Mouse (Mus musculus) retina, postnatal 7 days (tissue): ENCODE results near the gene Anapc16.

ENCODE experiments used
- DNase-seq: peaks from one replicate; pipeline ENCODE4 v3.0.0-alpha.2; 2012; ENCODE audit warnings: low read depth, low spot score

Gene Anapc16

DNA sequence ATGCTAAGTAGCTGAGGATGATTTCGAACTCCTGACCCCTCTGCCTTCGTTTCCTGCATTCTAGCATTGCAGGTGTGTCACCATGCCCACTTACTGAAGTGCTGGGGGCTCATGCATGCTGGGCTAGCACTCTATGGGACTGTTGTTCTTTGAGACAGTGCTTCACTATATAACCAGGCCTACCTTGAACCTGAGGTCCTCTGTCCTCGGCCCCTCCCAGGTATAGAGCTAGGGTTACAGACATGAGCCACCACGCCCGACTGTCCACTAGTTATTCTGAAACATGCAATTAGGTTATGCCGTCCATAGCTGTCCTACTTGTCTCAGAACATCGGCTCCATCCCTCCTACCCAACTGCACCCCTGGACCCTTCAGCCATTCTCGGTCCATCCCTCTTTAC is 31.1 kb downstream of the Anapc16 start:
- DNase-seq, result no peak

DNA sequence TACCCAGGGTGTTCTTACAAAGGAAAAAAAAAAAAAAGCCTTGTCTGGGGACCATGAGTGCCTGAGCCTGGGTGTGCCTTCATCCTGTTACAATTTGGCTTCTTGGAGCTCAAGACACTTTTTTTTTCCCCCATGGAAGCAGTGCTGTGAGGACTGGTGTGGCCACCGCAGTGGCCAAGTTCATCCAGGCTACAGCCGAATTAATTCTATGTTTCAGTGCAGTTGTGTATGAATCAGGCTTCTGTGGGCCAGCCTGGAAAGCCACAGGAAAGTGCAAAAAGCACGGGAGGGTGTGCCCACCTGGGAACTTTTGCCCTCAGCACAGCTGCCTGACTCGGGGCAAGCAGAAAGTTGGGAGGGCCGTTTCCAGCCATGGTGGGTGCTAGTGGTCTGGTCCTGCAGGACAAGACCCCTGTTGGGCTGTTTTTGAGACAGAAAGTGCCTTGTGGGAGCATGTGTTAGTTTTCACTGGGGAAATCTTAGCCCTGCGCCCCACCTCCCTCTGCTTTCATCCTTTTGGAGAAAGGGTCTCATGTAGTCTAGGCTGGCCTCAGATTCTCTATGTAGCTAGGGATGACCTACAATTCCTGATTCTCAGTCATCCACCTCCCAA is 32.4 kb downstream of the Anapc16 start:
- no peak for DNase-seq

DNA sequence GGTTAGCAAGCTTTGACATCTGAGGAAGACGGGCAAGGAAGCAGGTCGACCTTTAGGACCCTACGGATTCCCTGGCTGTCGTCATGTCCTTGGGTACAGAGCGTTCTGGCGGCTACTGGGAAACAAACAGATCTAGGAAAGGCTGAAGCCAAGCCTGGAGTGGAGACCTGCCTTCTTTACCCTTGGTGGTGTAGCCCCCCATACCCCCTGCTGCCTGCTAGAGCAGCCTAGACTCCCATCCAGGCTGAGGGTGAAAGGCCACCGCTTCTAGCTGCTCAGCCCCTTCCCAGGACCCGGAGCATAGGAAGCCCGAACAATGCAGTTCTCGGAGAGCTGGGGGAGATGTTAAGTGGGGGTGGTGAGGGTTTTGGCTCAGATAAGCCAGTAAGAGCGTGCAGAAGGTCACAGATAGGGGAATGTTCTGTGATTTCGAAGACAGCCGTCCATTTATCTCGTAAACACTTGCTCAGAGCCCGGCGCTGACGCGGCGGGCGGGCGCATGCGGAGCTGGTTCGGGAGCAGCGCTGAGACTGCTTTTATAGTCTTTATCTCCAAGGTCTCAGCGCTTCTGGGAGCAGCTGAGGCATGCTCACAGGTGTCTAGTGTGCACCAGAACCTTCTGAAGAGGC is 33.0 kb downstream of the Anapc16 start:
- peak; percentile 53 for DNase-seq

DNA sequence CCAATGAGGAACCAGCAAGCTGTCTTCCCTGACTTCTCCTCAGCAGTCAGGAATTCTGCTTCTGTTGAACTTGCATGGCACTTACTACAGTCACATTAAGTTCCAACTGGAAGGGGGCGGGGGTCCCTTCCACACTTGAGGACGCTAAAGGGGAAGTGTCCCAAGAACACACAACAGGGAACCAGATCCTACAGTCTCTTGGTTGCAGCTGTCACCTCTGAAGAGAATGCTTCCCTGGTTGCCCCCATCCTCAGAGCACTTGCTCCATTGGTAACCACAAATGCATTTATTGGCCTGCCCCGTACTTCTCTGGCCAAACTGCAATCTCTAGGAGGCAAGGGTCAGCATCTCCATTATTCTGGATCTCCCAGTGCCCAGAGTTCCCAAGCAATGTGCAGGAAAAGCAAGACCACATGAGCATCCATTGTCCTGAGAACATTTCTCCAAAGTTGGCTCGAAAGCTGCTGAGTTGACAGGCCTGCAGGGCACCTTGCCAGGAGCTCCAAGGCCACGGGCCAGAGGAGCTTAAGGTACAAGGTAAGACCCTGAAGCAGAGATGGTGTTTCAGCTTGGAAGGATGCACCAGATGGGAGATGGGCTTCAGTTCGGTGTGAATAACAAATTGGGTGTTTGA is 35.5 kb downstream of the Anapc16 start:
- DNase-seq, result no peak

DNA sequence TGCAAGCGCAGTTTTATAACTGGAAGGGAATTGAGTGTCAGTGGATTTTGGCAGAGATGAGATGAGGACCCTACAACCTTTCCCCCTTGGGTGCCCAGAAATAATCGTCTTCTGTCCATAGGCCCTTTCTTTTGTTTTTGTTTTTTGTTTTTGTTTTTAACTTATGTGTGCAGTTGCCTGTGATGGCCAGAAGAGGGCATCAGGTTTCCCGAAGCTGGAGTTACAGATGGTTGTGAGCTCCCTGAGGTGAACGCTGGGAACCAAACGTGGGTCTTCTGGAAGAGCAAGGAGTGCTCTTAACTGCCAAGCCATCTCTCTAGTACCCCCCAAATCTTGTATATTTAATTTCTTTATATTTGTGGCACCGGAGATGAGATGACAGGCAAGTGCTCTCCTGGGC is 36.2 kb downstream of the Anapc16 start:
- DNase-seq, result no peak

DNA sequence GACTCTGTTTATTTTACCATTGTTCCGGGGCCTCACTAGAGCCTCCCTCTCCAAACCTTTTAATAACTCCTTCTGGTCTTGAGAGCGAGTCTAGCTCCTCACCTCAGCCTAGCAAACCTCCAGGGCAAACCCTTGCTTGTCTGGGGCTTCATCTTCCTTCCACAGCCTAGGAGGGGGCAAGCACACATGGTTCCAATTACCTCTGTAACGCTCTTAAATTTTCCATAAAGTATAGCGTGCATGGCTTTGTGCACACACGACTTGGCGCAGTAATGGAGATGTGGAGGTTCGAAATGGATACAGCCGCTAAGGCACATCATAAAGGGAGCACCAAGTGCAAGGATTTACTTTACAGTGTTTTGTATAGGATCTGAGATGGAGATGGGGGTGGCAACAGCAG is 37.1 kb downstream of the Anapc16 start:
- no peak for DNase-seq

DNA sequence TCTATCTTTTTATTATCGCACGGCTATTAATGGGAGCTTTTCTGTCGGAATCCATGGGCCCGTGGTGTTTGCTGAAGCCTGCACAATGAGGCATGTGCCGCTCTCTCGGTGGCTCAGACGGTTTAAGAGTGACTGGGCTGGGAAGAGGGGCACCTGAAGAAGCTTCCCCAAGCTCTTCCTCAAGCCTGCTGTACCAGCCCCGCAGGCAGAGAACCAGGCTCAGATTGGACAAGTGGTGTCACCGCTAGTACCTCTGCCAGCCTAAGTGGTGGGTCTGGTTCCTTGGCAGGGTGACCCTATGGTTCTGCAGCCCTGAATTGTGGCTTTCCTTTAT is 37.6 kb downstream of the Anapc16 start:
- no peak for DNase-seq

DNA sequence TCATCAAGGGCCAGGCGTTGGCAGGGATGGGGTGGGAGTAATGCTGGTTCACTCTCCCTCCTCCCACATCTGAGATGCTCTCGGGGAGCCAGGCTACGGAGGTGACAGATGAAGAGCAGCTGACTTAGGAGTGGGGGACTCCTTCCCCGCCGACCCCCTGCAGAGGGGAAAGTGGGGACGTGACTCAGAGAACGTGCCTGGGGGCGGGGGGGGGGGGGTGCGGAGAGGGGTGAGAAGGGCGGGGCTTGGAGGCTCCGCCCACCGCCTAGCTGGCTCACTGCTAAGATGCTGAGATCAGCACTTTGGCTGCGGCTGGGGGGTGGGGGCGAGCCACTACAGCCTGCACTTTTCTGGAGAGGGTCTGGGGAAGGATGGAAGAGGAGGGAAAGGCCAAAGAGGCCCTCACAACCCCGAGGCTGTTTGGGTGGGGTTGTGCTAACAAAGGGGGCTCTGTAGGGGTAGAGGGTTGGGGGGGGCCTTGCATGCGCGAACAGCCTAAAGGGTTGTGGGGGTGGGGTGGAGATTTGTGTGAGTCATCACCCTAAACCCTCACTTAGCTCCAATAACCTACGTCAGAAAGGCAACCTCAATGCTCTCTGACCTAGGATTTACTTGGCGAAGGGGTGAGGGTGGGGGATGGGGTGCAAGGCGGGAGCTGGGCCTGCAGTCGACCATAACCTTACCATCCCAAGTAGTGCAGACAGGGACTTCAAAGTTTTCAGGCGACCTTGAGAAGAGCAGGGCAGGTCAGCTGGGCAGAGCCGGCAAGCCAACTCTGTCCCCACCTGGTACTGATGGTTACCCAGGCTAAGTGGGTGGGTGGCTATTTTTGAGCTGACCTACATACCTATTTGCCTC is 38.2 kb downstream of the Anapc16 start:
- no peak for DNase-seq

DNA sequence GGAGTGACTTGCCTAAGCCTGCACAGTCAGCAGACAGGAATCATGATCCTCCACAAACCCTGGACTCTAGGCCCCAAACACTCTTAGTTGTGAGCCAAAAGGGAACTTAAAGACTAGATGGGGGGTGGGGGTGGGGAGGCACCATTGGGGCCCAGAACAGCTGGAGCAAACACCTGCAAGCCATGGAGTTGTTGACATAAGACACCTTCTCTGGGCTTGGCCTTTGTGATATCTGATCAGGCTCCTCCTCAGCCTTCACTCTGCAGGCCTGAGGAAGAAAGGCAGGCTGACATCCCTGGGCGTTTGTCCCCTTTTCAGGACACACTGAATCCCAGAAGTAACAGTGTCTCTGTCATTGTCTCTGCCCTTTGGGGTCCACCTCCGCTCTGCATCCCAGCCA is 39.3 kb downstream of the Anapc16 start:
- DNase-seq, result no peak

DNA sequence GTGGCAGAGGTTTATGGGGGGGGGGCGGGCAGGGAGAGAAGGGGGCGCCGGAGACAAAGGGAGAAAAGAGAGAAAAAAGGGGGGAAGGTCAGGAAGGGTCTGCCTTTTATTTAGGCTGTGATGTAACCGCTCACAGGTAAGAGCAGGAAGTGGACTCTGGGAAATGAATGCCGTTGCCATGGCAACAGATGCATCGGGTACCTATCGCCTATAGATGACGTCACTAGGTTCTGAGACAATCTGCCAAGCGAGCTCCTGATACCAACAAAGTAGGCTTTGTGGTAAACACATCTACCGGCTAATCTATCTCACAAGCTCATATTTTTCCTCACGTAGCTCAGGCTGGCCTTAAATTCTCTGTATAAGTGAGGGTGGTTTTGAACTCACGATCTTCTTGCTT is 43.4 kb downstream of the Anapc16 start:
- DNase-seq, result no peak

DNA sequence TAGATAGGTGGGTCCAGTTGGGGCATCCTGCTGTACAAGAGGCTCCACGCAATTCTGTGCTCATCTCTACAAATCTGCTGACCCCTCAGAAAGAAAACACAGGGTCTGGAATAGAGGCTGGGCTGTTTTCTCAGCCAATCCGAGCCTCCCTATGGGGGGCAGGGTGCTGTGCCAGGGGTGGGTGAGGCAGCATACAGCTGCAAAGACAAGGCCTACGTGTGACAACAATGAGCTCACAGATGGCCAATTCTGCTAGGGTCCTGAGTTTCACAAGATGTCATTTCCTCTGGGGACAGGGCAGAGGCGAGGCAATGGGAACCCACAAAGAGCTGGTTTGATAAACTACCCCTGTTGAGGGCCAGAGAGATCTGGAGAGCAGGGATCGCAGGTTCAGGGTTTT is 44.5 kb downstream of the Anapc16 start:
- no peak for DNase-seq

DNA sequence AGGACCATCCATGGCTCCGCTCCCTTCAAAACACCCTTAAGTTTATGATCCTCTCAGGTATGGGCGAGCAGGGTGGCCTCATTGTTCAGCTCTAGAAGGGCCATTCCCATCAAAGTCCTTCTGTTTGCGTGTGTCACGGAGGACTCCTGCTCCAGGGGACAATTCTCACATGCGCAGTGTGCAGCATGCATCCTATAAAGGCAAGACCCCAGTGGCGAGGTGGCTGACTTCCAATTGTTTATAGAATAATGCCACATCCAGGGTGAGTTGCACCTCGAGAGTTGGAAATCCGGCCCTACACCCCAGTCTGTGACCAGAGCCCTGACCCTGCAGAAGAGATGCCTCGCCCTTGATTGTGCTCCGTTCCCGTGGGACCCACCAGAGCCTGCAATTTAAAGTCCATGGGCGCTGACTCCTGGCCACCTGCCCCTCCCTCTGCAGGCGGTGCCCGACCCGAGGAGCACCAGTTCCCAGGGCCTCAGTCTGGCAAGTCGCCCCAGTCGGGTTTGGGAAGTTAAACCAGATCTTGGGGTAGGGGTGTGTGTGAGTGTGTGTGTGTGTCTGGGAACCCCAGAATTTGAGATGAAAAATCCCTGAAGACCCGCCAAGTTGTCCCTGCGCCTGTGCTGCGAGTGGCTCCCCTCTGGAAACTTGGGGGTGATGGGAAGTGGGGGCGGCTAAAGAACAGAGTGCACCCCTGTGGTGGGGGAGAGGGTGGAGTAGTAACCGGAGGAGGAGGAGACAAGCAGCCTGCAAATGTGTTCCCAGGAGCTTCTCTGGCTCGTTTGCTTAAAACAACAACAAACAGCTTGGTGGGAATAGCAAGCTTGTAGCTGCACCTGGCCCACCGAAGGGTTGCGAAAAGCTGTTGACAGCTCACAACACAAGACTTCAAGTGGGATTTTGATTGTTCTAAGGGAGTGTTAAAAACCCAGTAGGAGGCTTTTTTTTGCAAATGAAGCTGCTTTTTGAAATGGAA is 45.5 kb downstream of the Anapc16 start:
- DNase-seq, result no peak

DNA sequence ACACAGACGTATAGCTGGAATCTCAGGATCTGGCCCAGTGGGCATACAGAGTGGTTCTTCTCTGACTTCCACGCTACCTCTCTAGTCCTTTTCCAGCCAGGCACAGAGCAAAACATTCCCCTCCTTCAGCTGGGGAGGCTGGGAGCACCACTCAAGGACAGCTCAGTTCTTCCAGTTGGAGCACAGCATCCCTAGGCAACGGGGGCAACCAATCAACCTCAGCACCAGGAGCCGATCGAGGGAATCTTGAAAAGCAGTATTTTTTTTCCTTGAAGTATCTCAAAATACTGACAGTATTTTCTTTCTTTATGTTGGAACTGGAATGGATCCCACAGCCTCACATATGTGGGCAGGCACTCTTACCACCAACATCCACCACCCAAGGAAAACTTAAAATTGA is 46.3 kb downstream of the Anapc16 start:
- DNase-seq, result no peak

DNA sequence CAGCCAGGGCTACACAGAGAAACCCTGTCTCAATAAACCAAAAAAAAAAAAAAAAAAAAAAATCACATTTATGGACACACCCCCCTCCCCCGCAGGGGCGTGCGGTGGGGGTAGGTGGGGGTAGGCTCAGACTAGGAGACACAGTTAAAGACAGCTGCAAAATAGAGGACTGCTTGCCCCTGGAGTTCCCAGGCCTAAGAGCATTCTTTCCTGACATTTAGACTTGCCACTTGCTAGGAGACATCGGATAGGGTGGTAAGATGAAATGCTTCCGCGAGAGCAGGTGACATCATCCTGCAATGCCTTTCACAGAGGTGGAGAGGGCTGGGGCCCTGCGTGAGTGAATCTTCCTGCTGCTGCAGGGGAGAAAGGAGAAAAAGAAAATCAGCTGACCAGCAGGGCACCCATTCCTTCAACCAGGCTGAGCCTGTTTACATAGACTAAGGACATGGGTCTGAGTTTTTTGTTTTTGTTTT is 49.3 kb downstream of the Anapc16 start:
- DNase-seq, result no peak

DNA sequence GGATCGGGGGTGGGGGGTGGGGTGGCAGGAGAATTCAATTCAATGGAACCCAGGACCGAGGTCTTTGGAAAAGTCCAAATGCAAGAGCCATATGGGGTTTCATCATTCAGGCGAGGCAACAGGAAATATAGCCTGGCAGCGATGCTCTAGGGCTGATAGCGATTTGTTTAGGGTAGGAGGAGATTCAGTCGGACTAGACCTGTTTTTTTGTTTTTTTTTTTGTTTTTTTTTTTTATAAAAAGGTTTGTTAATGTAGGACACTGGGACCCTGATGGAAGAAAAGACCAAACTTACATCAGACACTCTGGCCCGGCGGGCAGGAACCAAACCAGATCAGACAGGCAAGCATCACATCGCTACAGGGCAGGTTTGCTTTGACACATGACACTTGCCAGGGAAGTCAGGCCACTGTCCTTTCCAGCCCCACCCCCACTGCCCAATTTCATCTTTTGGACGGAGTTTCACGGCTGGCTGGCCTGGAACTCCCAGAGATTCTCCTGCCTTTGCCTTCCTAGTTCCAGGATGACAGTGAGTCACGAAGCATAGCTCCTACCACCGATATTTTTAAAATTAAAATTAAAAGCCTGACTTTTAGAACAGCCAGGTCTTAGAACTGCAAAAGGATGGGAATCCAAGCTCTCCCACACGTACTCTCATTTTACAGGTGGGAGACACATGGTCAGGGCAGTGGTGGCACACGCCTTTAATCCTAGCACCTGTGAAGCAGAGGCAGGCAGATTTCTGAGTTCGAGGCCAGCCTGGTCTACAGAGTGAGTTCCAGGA is 50.0 kb downstream of the Anapc16 start:
- no peak for DNase-seq

DNA sequence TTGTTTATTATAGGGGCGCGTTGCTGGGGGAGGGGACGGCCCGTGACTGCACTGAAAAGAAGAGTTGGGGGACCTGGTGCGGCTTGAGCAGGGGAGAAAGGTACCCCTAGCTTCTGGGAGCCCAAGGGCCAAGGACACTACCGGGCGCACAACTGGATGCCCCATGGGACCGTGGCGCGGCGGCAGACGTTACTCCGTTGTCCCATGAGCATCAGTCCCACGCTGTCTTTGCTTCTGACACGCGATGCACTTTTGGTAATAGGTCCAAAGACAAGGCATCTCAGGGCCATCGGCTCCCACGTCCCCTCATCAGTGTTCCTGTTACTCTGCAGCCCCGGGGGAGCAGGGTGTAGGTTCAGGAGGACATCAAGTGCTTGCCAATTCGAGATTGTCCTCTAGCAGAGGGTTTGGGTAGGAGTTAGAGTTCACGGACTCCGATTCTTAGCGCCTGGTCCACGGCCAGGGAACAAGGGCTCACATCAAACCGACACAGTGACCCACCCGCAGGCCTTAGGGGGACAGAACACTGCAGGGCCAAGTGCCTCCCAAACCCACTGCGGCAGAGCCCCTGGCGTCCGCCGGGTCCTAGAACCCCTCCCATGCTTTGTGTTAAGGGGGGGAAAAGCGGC is 50.7 kb downstream of the Anapc16 start:
- DNase-seq, result peak; percentile 45

DNA sequence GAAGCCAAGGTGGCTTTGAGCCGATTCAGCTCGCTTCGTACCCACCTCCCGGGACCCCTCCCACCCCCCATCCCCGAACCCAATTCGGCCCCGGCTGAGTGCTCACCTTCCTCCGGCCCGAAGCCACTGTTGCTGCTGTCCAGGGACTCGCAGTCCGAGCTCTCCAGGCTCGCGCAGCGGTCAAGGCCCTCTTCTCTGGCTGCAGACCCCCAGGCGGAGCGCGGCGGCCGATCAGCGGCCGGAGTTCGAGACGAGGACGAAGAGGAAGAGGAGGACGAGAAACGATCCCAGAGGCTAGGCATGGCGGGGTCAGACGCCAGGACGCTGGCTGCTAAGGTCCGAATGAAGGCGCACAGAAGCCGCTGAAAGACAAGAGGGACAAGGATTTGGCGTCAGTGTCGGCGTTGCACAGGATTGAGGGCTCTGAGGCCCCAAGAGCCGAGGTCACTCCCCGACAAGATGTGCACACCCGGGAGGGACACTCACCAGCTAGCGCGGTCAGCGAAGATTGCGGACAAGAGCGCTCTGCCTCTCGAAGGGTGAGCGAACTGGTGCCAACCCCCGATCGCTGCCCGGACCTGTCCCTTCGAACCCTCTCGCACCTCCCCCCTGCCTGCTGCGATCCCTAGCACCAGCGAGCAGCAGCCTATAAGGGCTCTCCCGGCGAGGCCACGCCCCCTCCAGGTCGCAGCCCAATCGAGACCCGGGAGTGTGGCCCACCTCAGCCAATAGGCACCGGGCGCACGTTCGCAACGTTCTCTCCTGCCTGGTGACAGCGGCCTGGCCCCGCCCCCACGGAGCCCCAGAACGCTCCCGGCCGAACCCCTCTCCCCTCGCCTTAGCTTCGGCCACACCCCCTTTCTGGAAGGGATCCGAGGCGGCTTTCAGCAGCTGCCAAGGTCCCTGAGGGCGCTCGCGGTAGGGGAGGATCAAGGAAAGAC is 51.5 kb downstream of the Anapc16 start, which contains the start of gene Ddit4:
TSS of gene Ddit4 (minus strand) at position 624 of the 941 bp plus-strand sequence.
- DNase-seq, result peak; percentile 97

DNA sequence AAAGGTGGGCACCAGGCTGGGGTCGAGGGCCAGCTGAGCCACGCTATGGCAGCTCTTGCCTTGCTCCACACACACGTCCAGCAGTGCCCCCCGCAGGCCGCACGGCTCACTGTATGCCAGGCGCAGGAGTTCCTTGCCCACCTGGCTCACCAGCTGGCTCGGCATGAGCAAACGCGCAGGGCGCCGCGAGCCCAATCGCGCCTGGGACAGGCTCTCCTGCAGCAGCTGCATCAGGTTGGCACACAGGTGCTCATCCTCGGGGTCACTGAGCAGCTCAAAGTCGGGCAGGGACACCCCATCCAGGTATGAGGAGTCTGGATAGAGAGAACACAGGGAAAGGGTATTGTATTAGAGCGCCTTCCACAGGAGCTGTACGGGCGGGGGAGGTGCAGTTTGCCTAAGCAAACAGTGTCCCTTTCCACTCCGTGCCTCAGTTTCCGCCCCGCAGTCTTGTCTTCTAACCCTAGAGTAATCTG is 52.2 kb downstream of the Anapc16 start:
- DNase-seq, result peak; percentile 65
